Mouse (Mus musculus): ENCODE data around the gene Ankrd33b. TPM values are rescaled to one million over a fixed set of nuclear protein-coding genes. Genes with fewer than 3 reads are reported as not detected.

Gene Ankrd33b
- total RNA-seq, 1 experiment, result 3.8 TPM

DNA sequence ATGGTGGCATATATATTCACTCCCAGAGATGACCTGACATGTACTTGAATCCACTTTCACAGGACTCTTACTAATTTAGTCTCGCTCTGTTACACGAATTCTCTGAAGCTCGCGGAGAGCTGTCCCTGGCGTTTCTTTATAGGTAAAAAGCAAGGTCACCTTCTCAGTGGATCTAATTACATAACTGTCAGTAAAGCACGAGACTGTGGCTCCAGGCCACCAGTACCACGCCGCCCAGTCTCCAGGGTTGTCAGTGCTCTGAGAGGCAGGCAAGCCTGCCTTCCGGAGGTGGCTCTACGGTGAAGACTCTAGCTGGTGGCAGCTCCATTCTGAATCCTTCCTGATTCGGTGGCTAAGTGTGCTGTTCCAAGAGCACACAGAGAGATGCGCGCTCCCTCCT, 43.0 kb downstream of the Ankrd33b start:
- no peaks in the 10 kb centered on the region for H3K36me3 ChIP-seq (ENCODE audit: control insufficient read depth, insufficient read depth, low read length, poor library complexity, severe bottlenecking)
- no peaks in the 10 kb centered on the region for H3K9me3 ChIP-seq (ENCODE audit: control insufficient read depth, insufficient read depth, low read depth, low read length)
- H3K4me3 ChIP-seq (ENCODE audit: insufficient read depth in 1 of 2, low read depth in 1 of 2, low read length in 2 of 2, poor library complexity in 1 of 2, severe bottlenecking in 1 of 2), result no peak overlapping the region
- TF ChIP-seq ZNF384 (IDR thresholded peaks at IDR 0.05; ENCODE audit: low read depth, low read length) (no peak), ZC3H11A (IDR thresholded peaks at IDR 0.05; ENCODE audit: borderline replicate concordance, low read depth, low read length) (no peak), MAFK (IDR thresholded peaks at IDR 0.05; ENCODE audit: insufficient read depth, low read depth, low read length) (no peak), CHD2 (IDR thresholded peaks at IDR 0.05; ENCODE audit: low read depth, low read length) (no peak), HCFC1 (IDR thresholded peaks at IDR 0.05; ENCODE audit: borderline replicate concordance, insufficient read depth, low read length) (no peak)
- no peak overlapping the region for H3K9ac ChIP-seq (ENCODE audit: insufficient read depth, low read depth, low read length, poor library complexity, severe bottlenecking)
- DNase-seq (ENCODE audit: low read depth, low spot score), result no peak
- in situ Hi-C loops (cut with MboI; ENCODE audit: low sequenced_read_pairs in 2 of 2, unreplicated experiment in 2 of 2), result loop anchor here (10.0 to 25.0 kb wide), 3 partner anchors 90 to 270 kb away; no protein-coding TSS in a partner anchor
- H3K27ac ChIP-seq (ENCODE audit: insufficient read depth, low read depth, low read length, poor library complexity, severe bottlenecking), result no peak overlapping the region
- peaks cover 0 to 2% of the 10 kb centered on the region in 2 experiments; a peak in 2 of 4 replicates for H3K4me1 ChIP-seq (ENCODE audit: control insufficient read depth in 2 of 2, insufficient read depth in 2 of 2, low read length in 2 of 2, poor library complexity in 1 of 2)

DNA sequence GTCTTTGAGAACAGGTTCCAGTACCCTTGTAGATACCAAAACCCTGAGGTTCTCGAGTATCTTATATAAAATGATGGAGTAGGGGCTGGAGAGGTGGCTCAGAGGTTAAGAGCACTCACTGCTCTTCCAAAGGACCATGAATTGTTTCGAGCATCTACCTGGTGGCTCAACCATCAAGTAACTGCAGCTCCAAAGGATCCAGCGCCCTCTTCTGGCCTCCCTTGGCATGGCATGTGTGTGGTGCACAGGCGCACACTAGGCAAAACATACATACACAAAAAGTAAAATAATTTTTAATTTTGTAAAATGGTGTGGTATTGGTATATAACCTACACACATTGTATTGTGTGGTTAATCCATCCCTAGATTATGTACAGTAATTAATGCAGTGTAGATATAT, 43.8 kb downstream of the Ankrd33b start:
- H3K4me1 ChIP-seq (ENCODE audit: control insufficient read depth in 2 of 2, insufficient read depth in 2 of 2, low read length in 2 of 2, poor library complexity in 1 of 2), result peaks cover 0 to 9% of the 10 kb centered on the region in 2 experiments; a peak in 2 of 4 replicates
- no peak overlapping the region for H3K4me3 ChIP-seq (ENCODE audit: insufficient read depth in 1 of 2, low read depth in 1 of 2, low read length in 2 of 2, poor library complexity in 1 of 2, severe bottlenecking in 1 of 2)
- TF ChIP-seq CHD2 (IDR thresholded peaks at IDR 0.05; ENCODE audit: low read depth, low read length) (no peak), HCFC1 (IDR thresholded peaks at IDR 0.05; ENCODE audit: borderline replicate concordance, insufficient read depth, low read length) (no peak), ZNF384 (IDR thresholded peaks at IDR 0.05; ENCODE audit: low read depth, low read length) (no peak), ZC3H11A (IDR thresholded peaks at IDR 0.05; ENCODE audit: borderline replicate concordance, low read depth, low read length) (no peak), MAFK (IDR thresholded peaks at IDR 0.05; ENCODE audit: insufficient read depth, low read depth, low read length) (no peak)
- no peak overlapping the region for H3K9ac ChIP-seq (ENCODE audit: insufficient read depth, low read depth, low read length, poor library complexity, severe bottlenecking)
- H3K9me3 ChIP-seq (ENCODE audit: control insufficient read depth, insufficient read depth, low read depth, low read length), result no peaks in the 10 kb centered on the region
- in situ Hi-C loops (cut with MboI; ENCODE audit: low sequenced_read_pairs in 2 of 2, unreplicated experiment in 2 of 2), result loop anchor here (10.0 to 25.0 kb wide), 3 partner anchors 91 to 271 kb away; no protein-coding TSS in a partner anchor
- DNase-seq (ENCODE audit: low read depth, low spot score), result peak; percentile 35
- H3K36me3 ChIP-seq (ENCODE audit: control insufficient read depth, insufficient read depth, low read length, poor library complexity, severe bottlenecking), result no peaks in the 10 kb centered on the region
- no peak overlapping the region for H3K27ac ChIP-seq (ENCODE audit: insufficient read depth, low read depth, low read length, poor library complexity, severe bottlenecking)

DNA sequence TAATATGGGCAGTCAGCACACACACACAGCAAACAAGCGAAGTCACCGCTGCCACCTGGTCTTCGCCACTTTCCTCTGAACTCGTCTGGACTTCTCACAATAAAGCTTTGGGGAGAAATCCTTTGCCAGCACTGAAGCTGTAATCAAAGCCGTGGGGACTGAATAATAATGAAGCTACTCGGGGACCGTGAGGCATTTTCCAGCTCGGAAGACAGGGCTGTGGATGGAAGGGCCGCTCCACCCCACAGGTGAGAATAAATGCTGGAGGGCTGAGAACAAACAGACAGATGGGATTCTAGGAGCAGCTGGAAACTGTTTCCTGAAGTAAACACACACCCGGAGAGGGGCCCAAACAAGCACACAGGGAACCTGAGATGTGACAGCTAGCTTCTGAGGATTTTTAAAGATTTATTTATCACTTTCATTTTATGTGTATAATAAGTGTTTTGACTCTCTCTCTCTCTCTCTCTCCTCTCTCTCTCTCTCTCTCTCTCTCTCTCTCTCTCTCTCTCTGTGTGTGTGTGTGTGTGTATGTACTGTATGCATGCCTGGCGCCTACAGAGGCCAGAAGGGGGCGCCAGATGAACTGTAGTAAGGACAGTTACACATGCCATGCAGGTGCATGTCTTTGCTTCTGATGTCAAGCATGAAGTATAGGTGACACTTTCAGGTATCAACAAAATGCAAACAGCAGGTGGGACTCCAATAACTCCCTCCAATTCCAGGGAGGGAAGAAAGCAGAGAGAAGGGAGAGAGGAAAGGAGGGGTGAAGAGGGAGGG, 46.7 kb downstream of the Ankrd33b start:
- in situ Hi-C loops (cut with MboI; ENCODE audit: low sequenced_read_pairs in 2 of 2, unreplicated experiment in 2 of 2), result loop anchor here (10.0 to 25.0 kb wide), 3 partner anchors 94 to 274 kb away; no protein-coding TSS in a partner anchor
- Histone ChIP-seq H3K4me1 (ENCODE audit: control insufficient read depth in 2 of 2, insufficient read depth in 2 of 2, low read length in 2 of 2, poor library complexity in 1 of 2) (peaks cover 4 to 19% of the 10 kb centered on the region in 2 experiments; a peak in 2 of 4 replicates), H3K4me3 (ENCODE audit: insufficient read depth in 1 of 2, low read depth in 1 of 2, low read length in 2 of 2, poor library complexity in 1 of 2, severe bottlenecking in 1 of 2) (no peak overlapping the region), H3K27ac (ENCODE audit: insufficient read depth, low read depth, low read length, poor library complexity, severe bottlenecking) (no peak overlapping the region), H3K9me3 (ENCODE audit: control insufficient read depth, insufficient read depth, low read depth, low read length) (no peaks in the 10 kb centered on the region), H3K9ac (ENCODE audit: insufficient read depth, low read depth, low read length, poor library complexity, severe bottlenecking) (no peak overlapping the region), H3K36me3 (ENCODE audit: control insufficient read depth, insufficient read depth, low read length, poor library complexity, severe bottlenecking) (no peaks in the 10 kb centered on the region)
- TF ChIP-seq ZC3H11A (IDR thresholded peaks at IDR 0.05; ENCODE audit: borderline replicate concordance, low read depth, low read length), result no peak
- DNase-seq (ENCODE audit: low read depth, low spot score), result no peak

DNA sequence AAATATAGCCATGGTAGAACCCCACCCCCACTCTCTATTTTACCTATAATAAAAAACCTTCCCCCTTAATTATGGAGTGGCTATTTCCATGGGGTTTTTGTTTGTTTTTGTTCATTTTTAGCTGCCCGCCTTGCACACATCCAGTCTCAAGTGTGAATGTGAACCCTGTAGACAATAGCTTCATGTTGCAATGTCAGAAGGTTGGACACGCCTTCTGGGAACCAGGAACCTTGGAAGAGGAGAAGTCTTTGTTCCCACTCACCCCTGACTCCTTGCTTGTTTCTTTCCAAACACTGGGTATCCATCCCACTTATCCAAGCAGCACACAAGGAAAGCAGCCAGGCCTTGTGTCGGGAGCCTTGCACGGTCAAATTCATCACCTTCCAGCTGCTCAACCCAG, 48.5 kb downstream of the Ankrd33b start:
- no peak overlapping the region for H3K9ac ChIP-seq (ENCODE audit: insufficient read depth, low read depth, low read length, poor library complexity, severe bottlenecking)
- DNase-seq (ENCODE audit: low read depth, low spot score), result no peak
- no peak overlapping the region for H3K27ac ChIP-seq (ENCODE audit: insufficient read depth, low read depth, low read length, poor library complexity, severe bottlenecking)
- no peak for TF ChIP-seq MAFK (IDR thresholded peaks at IDR 0.05; ENCODE audit: insufficient read depth, low read depth, low read length)
- no peak for TF ChIP-seq CHD2 (IDR thresholded peaks at IDR 0.05; ENCODE audit: low read depth, low read length)
- no peak for TF ChIP-seq ZC3H11A (IDR thresholded peaks at IDR 0.05; ENCODE audit: borderline replicate concordance, low read depth, low read length)
- no peak for TF ChIP-seq HCFC1 (IDR thresholded peaks at IDR 0.05; ENCODE audit: borderline replicate concordance, insufficient read depth, low read length)
- TF ChIP-seq ZNF384 (IDR thresholded peaks at IDR 0.05; ENCODE audit: low read depth, low read length), result no peak
- in situ Hi-C loops (cut with MboI; ENCODE audit: low sequenced_read_pairs in 2 of 2, unreplicated experiment in 2 of 2), result loop anchor here in 1 of 2 experiments (25.0 kb wide), 1 partner anchor 268 kb away; no protein-coding TSS in a partner anchor
- H3K4me3 ChIP-seq (ENCODE audit: insufficient read depth in 1 of 2, low read depth in 1 of 2, low read length in 2 of 2, poor library complexity in 1 of 2, severe bottlenecking in 1 of 2), result no peak overlapping the region
- no peaks in the 10 kb centered on the region for H3K9me3 ChIP-seq (ENCODE audit: control insufficient read depth, insufficient read depth, low read depth, low read length)
- H3K36me3 ChIP-seq (ENCODE audit: control insufficient read depth, insufficient read depth, low read length, poor library complexity, severe bottlenecking), result no peaks in the 10 kb centered on the region
- peaks cover 4 to 17% of the 10 kb centered on the region in 2 experiments; a peak in 2 of 4 replicates for H3K4me1 ChIP-seq (ENCODE audit: control insufficient read depth in 2 of 2, insufficient read depth in 2 of 2, low read length in 2 of 2, poor library complexity in 1 of 2)

Data from ES-E14 (cell line).